Mouse (Mus musculus): ENCODE results near the gene Cltc.

- TF ChIP-seq POLR2A (IDR thresholded peaks at IDR 0.05; ENCODE audit: insufficient read length, low read depth), result no peak
- TF ChIP-seq TCF12 (IDR thresholded peaks at IDR 0.05; ENCODE audit: insufficient read depth, poor library complexity, severe bottlenecking), result no peak
- TF ChIP-seq CEBPB (IDR thresholded peaks at IDR 0.05; ENCODE audit: insufficient read depth, poor library complexity, severe bottlenecking), result no peak
- TF ChIP-seq MAX (IDR thresholded peaks at IDR 0.05; ENCODE audit: low read depth), result no peak
- TF ChIP-seq TCF3 (IDR thresholded peaks at IDR 0.05; ENCODE audit: insufficient read length, low read depth), result no peak
Measured at GRCm38 (mm10) chr11:86724982-86725381, 32.4 kb downstream of the Cltc start.

All from myocyte (in vitro differentiated cells).